30 mouse cellular contexts compared by ENCODE assay signal in genomic region chr3:54699759-54700301, GRCm38 (mm10). TPM values are rescaled to one million over a fixed set of nuclear protein-coding genes. Genes with fewer than 3 reads are reported as not detected.
"Had no signal": no experiment of that assay in that cellular context is flagged by ENCODE, and none has a peak within 500 bp of the region (broad histone marks: within the 10 kb centered on the region; RNA-seq: fewer than 3 reads in every experiment).

No protein-coding gene starts in this region.

- H3K4me1 ChIP-seq: limb, embryonic 10.5 days; midbrain, embryonic 10.5 days; midbrain, embryonic 13.5 days; neural tube, embryonic 13.5 days had no signal

- H3K27me3 ChIP-seq: limb, embryonic 13.5 days; midbrain, embryonic 13.5 days; neural tube, embryonic 13.5 days had no signal

- H3K27ac ChIP-seq: limb, embryonic 10.5 days; limb, embryonic 13.5 days; macrophage; midbrain, embryonic 10.5 days; midbrain, embryonic 13.5 days; neural tube, embryonic 13.5 days had no signal

- H3K9me3 ChIP-seq: limb, embryonic 10.5 days; limb, embryonic 13.5 days; midbrain, embryonic 10.5 days; midbrain, embryonic 13.5 days; neural tube, embryonic 13.5 days had no signal

- ATAC-seq: intestine, embryonic 16.5 days; lung, postnatal 0 days; midbrain, embryonic 13.5 days; midbrain, embryonic 16.5 days had no signal

- DNase-seq: kidney, adult 18-20 months; kidney, adult 9 months; kidney, postnatal 14 days; kidney, postnatal 4 days; lung, embryonic 14.5 days; thymus, adult 18-20 months; thymus, postnatal 36 days had no signal

- H3K9ac ChIP-seq: limb, embryonic 13.5 days; lung, embryonic 14.5 days; midbrain, embryonic 13.5 days; neural tube, embryonic 13.5 days had no signal

- H3K4me3 ChIP-seq: limb, embryonic 10.5 days; limb, embryonic 13.5 days; midbrain, embryonic 10.5 days; midbrain, embryonic 13.5 days; myocyte; neural tube, embryonic 13.5 days had no signal

- H3K4me2 ChIP-seq: limb, embryonic 13.5 days; lung, embryonic 14.5 days; midbrain, embryonic 13.5 days; neural tube, embryonic 13.5 days had no signal

RNA-seq across cellular contexts. Expression of gene Gm21958, which starts 14.3 kb away (rescaled TPM):
- total RNA-seq: layer of hippocampus, adult 18-20 months; layer of hippocampus, postnatal 14 days; left cerebral cortex, adult 8-10 months; left cerebral cortex, postnatal 14 days; liver, adult 2 months; megakaryocyte, adult 5-6 weeks; monocyte, adult 5-6 weeks; neutrophil, adult 5-6 weeks had no signal
- polyA plus RNA-seq: intestine, embryonic 16.5 days; kidney, embryonic 16.5 days; liver, adult 2 months; lung, postnatal 0 days; macrophage; myocyte; small intestine, adult 2 months; spleen, adult 2 months; testis, adult 2 months; urinary bladder, adult 2 months had no signal

RNA-seq across cellular contexts. Expression of gene Smad9, which starts 55.6 kb away (rescaled TPM):
- total RNA-seq: megakaryocyte, adult 5-6 weeks; monocyte, adult 5-6 weeks; neutrophil, adult 5-6 weeks had no signal
- polyA plus RNA-seq: macrophage had no signal
